Comparison of ENCODE assay signal across 16 mouse cellular contexts in genomic region chr11:43545873-43546475, GRCm38 (mm10). TPM values are rescaled to one million over a fixed set of nuclear protein-coding genes. Genes with fewer than 3 reads are reported as not detected.
DNase-seq lines count a peak whose midpoint lies in the region; ATAC-seq and TF ChIP-seq lines count a peak whose summit lies in the region.
"Had no signal": no experiment of that assay in that cellular context is flagged by ENCODE, and none has a peak within 500 bp of the region (broad histone marks: within the 10 kb centered on the region; RNA-seq: fewer than 3 reads in every experiment).

No protein-coding gene starts in this region.

- no peak overlapping the region for H3K4me2 ChIP-seq in heart, embryonic 11.5 days
- H3K4me2 ChIP-seq in lung, embryonic 15.5 days: no peak overlapping the region
- H3K4me2 ChIP-seq in lung, postnatal 0 days (replicated peaks; ENCODE audit: low read depth, low read length): no peak overlapping the region
- H3K4me2 ChIP-seq in midbrain, embryonic 16.5 days (ENCODE audit: low read length): peak overlapping the region; percentile 35

- 47% methylated on average over 16 of the region's 16 CpGs for WGBS in heart, embryonic 11.5 days (ENCODE audit: insufficient replicate concordance)
- 52% methylated on average over 16 of the region's 16 CpGs for WGBS in lung, embryonic 15.5 days
- 45% methylated on average over 16 of the region's 16 CpGs for WGBS in lung, postnatal 0 days
- WGBS in midbrain, embryonic 16.5 days: 22% methylated on average over 16 of the region's 16 CpGs

- no peaks in the 10 kb centered on the region for H3K27me3 ChIP-seq in heart, embryonic 11.5 days (ENCODE audit: control insufficient read depth, insufficient read depth, low read length)
- H3K27me3 ChIP-seq in lung, embryonic 15.5 days: no peaks in the 10 kb centered on the region
- no peaks in the 10 kb centered on the region for H3K27me3 ChIP-seq in lung, postnatal 0 days (replicated peaks; ENCODE audit: insufficient read depth, low read length)
- no peaks in the 10 kb centered on the region for H3K27me3 ChIP-seq in midbrain, embryonic 16.5 days (ENCODE audit: control insufficient read depth, insufficient read depth, low read depth, low read length)

- H3K36me3 ChIP-seq in heart, embryonic 11.5 days (ENCODE audit: control insufficient read depth, insufficient read depth, low read length): no peaks in the 10 kb centered on the region
- peaks cover 4% of the 10 kb centered on the region; the same call in 1 of the 2 replicates for H3K36me3 ChIP-seq in lung, embryonic 15.5 days
- no peaks in the 10 kb centered on the region for H3K36me3 ChIP-seq in lung, postnatal 0 days (ENCODE audit: insufficient read depth, low read length)
- no peaks in the 10 kb centered on the region for H3K36me3 ChIP-seq in midbrain, embryonic 16.5 days (ENCODE audit: control insufficient read depth, insufficient read depth, low read length)

- no peak for TF ChIP-seq CTCF in lung, postnatal 0 days (IDR thresholded peaks at IDR 0.05)

- no peak for DNase-seq in heart, adult 8-10 months (ENCODE audit: low spot score)
- no peak for DNase-seq in lung, postnatal 0 days (ENCODE audit: low spot score)
- peak; percentile 74 for DNase-seq in adrenal gland, postnatal 14 days
- no peak for DNase-seq in left cerebral cortex, postnatal 10 days (ENCODE audit: extremely low spot score in 1 of 2, low spot score in 2 of 2)
- DNase-seq: gastrocnemius, adult 2 months; liver; lung, postnatal 14 days; right cerebral cortex, postnatal 4 days; thymus, postnatal 4 days had no signal

- no peak overlapping the region for H3K4me3 ChIP-seq in heart, embryonic 11.5 days (ENCODE audit: low read depth, low read length)
- H3K4me3 ChIP-seq in lung, embryonic 15.5 days: no peak overlapping the region
- no peak overlapping the region for H3K4me3 ChIP-seq in lung, postnatal 0 days (ENCODE audit: low read depth, low read length)
- peak overlapping the region; percentile 14; the same call in 1 of the 2 replicates for H3K4me3 ChIP-seq in midbrain, embryonic 16.5 days (ENCODE audit: low read depth, low read length)
- H3K4me3 ChIP-seq: erythroblast, embryonic 14.5 days; gastrocnemius, adult 2 months had no signal

- no peaks in the 10 kb centered on the region for H3K9me3 ChIP-seq in heart, embryonic 11.5 days (replicated peaks; ENCODE audit: control insufficient read depth, low read length)
- no peaks in the 10 kb centered on the region for H3K9me3 ChIP-seq in lung, embryonic 15.5 days
- H3K9me3 ChIP-seq in lung, postnatal 0 days (ENCODE audit: low read length): no peaks in the 10 kb centered on the region
- no peaks in the 10 kb centered on the region for H3K9me3 ChIP-seq in midbrain, embryonic 16.5 days (replicated peaks; ENCODE audit: control insufficient read depth, low read length, poor library complexity, severe bottlenecking)

- no peak for ATAC-seq in heart, embryonic 11.5 days (replicated peaks; ENCODE audit: insufficient number of reproducible peaks, low FRiP score, low TSS enrichment)
- ATAC-seq in lung, embryonic 15.5 days (ENCODE audit: borderline replicate concordance, extremely low read depth, low FRiP score, low TSS enrichment): no peak
- no peak for ATAC-seq in lung, postnatal 0 days
- no peak for ATAC-seq in midbrain, embryonic 16.5 days

- intact Hi-C loops in left cerebral cortex, postnatal 10 days (cut with DNase I): no loop called here

- H3K9ac ChIP-seq in heart, embryonic 11.5 days (ENCODE audit: low read depth, low read length): peak overlapping the region; percentile 16; the same call in 1 of the 2 replicates
- H3K9ac ChIP-seq in lung, embryonic 15.5 days: no peak overlapping the region
- no peak overlapping the region for H3K9ac ChIP-seq in lung, postnatal 0 days (replicated peaks; ENCODE audit: low read depth)
- 0 out of 2 replicates have a peak overlapping the region, but pooled peaks have one; percentile 20 for H3K9ac ChIP-seq in midbrain, embryonic 16.5 days (ENCODE audit: low read depth, low read length)

- no peak for TF ChIP-seq EP300 in lung, postnatal 0 days (IDR thresholded peaks at IDR 0.05)

- peak overlapping the region; percentile 46; the same call in 1 of the 2 replicates for H3K27ac ChIP-seq in heart, embryonic 11.5 days (ENCODE audit: low read depth, low read length)
- 0 out of 2 replicates have a peak overlapping the region, but pooled peaks have one; percentile 9 for H3K27ac ChIP-seq in lung, embryonic 15.5 days
- no peak overlapping the region for H3K27ac ChIP-seq in lung, postnatal 0 days (ENCODE audit: low read length)
- H3K27ac ChIP-seq in midbrain, embryonic 16.5 days (ENCODE audit: low read length): no peak overlapping the region; the same call in 1 of the 2 replicates
- H3K27ac ChIP-seq: gastrocnemius, adult 2 months had no signal

- peaks cover 74% of the 10 kb centered on the region for H3K4me1 ChIP-seq in heart, embryonic 11.5 days (ENCODE audit: control insufficient read depth, insufficient read depth, low read length)
- H3K4me1 ChIP-seq in lung, embryonic 15.5 days: peaks cover 66% of the 10 kb centered on the region
- peaks cover 20% of the 10 kb centered on the region; the same call in 1 of the 2 replicates for H3K4me1 ChIP-seq in lung, postnatal 0 days (ENCODE audit: insufficient read depth, low read depth, low read length)
- H3K4me1 ChIP-seq in midbrain, embryonic 16.5 days (ENCODE audit: control insufficient read depth, insufficient read depth, low read length): peaks cover 21% of the 10 kb centered on the region

RNA-seq across cellular contexts. Expression of gene Ccnjl, which starts 17.4 kb away (rescaled TPM):
- 23.2 and 25.1 TPM in 2 replicates for polyA plus RNA-seq in heart, embryonic 11.5 days (2014; fragmentation: Nextera tagmentation; extraction: Ambion mirVana)
- total RNA-seq in heart, adult 8-10 months (2022): 1 to 10 TPM in 3 of 4 experiments, under 1 TPM in 1; 0.87 to 2.2 (median 1.4) TPM
- polyA plus RNA-seq in lung, embryonic 15.5 days (2015; fragmentation: Nextera tagmentation; extraction: Ambion mirVana): 22.6 and 23.3 TPM in 2 replicates
- polyA plus RNA-seq in lung, postnatal 0 days (2015; fragmentation: Nextera tagmentation; extraction: Ambion mirVana): 6.5 and 9.4 TPM in 2 replicates
- 5.0 and 7.7 TPM in 2 replicates for total RNA-seq in adrenal gland, postnatal 14 days (2021)
- polyA plus RNA-seq in midbrain, embryonic 16.5 days (2015; fragmentation: Nextera tagmentation; extraction: Ambion mirVana): 7.4 and 10.4 TPM in 2 replicates
- 1 to 10 TPM; 4.4 to 5.2 TPM for total RNA-seq in left cerebral cortex, postnatal 10 days (2021)
- polyA plus RNA-seq: erythroblast, embryonic 14.5 days had no signal

RNA-seq across cellular contexts. Expression of gene 4933415A04Rik, which starts 40.9 kb away (rescaled TPM):
- polyA plus RNA-seq in heart, embryonic 11.5 days (2014; fragmentation: Nextera tagmentation; extraction: Ambion mirVana): 4.6 and 5.3 TPM in 2 replicates
- under 1 TPM; 0.22 to 0.57 (median 0.48) TPM for total RNA-seq in heart, adult 8-10 months (2022)
- 5.9 and 6.3 TPM in 2 replicates for polyA plus RNA-seq in lung, embryonic 15.5 days (2015; fragmentation: Nextera tagmentation; extraction: Ambion mirVana)
- 2.9 and 3.9 TPM in 2 replicates for polyA plus RNA-seq in lung, postnatal 0 days (2015; fragmentation: Nextera tagmentation; extraction: Ambion mirVana)
- total RNA-seq in adrenal gland, postnatal 14 days (2021): 1.6 and 1.7 TPM in 2 replicates
- polyA plus RNA-seq in midbrain, embryonic 16.5 days (2015; fragmentation: Nextera tagmentation; extraction: Ambion mirVana): 3.0 and 3.2 TPM in 2 replicates
- 1 to 10 TPM; 1.6 TPM for total RNA-seq in left cerebral cortex, postnatal 10 days (2021)
- total RNA-seq: gastrocnemius, adult 2 months had no signal
- polyA plus RNA-seq: erythroblast, embryonic 14.5 days had no signal

RNA-seq across cellular contexts. Expression of gene Fabp6, which starts 55.4 kb away (rescaled TPM):
- not detected in 2 replicates for polyA plus RNA-seq in heart, embryonic 11.5 days (2014; fragmentation: Nextera tagmentation; extraction: Ambion mirVana)
- total RNA-seq in heart, adult 8-10 months (2022): not detected
- not detected in 2 replicates for polyA plus RNA-seq in lung, embryonic 15.5 days (2015; fragmentation: Nextera tagmentation; extraction: Ambion mirVana)
- polyA plus RNA-seq in lung, postnatal 0 days (2015; fragmentation: Nextera tagmentation; extraction: Ambion mirVana): 0.47 TPM in 1 of 2 replicates, not detected in the other
- total RNA-seq in adrenal gland, postnatal 14 days (2021): not detected in 2 replicates
- not detected in 2 replicates for polyA plus RNA-seq in midbrain, embryonic 16.5 days (2015; fragmentation: Nextera tagmentation; extraction: Ambion mirVana)
- not detected for total RNA-seq in left cerebral cortex, postnatal 10 days (2021)
- total RNA-seq: gastrocnemius, adult 2 months; left cerebral cortex, adult 8-10 months had no signal
- polyA plus RNA-seq: cerebellum, adult 2 months; erythroblast, embryonic 14.5 days; heart, postnatal 0 days had no signal

Comparison
In these comparisons a context has a peak if more than half of its experiments do, and no peak if none do; other contexts are left out.
1. H3K27ac ChIP-seq: peak in heart, embryonic 11.5 days (single experiment) and lung, embryonic 15.5 days (single experiment); none in lung, postnatal 0 days (single experiment) and midbrain, embryonic 16.5 days (single experiment).
2. H3K9ac ChIP-seq: peak in heart, embryonic 11.5 days (single experiment) and midbrain, embryonic 16.5 days (single experiment); none in lung, embryonic 15.5 days (single experiment) and lung, postnatal 0 days (single experiment).